Mouse (Mus musculus) NIH3T3 (cell line): ENCODE data around the gene Mapk3.
A peak's percentile ranks its signal among the peaks of the same experiment; 100 is the strongest.
"Not testable (repeated sequence)": the region's sequence is repeated elsewhere in the genome, so short reads cannot be mapped to it uniquely, and the experiment has no call there.

ENCODE experiments used
- DNase-seq: peaks from one replicate; pipeline ENCODE4 v3.0.0-alpha.2; 2012; ENCODE audit warnings: low read depth

Mapk3 gene

DNA sequence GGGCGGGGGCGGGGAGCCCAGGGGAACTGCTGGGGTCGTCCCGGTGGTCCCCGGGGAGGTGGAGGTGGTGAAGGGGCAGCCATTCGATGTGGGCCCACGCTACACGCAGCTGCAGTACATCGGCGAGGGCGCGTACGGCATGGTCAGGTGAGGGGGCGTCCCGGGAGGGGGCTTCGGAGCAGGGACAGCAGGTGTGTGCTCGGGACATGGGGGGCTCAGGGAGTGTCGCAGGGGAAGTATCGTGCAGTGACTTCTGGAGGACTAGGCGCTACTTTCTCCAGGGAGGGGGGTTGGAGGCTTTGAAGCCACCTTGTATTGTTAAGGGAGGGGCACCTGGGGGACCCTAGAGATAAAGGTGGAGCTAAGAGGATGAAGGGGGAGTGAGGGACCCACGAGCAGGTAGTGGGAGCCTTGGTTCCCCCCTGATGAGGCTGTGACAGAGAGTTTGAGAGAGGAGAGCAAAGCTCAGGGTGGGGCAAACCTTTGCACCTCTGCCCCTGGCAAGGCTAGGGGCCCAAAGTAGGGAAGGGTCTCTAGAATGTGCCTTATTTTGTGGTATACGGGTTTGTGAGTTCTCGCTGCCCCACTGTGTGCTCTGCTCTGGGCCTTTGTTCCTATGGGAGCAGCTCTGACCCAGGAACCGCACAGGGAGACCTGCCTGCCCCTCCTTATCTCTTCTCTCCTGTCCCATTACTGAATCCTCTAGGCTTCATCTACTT lies 430 bp downstream of the Mapk3 start:
- DNase-seq = no peak

DNA sequence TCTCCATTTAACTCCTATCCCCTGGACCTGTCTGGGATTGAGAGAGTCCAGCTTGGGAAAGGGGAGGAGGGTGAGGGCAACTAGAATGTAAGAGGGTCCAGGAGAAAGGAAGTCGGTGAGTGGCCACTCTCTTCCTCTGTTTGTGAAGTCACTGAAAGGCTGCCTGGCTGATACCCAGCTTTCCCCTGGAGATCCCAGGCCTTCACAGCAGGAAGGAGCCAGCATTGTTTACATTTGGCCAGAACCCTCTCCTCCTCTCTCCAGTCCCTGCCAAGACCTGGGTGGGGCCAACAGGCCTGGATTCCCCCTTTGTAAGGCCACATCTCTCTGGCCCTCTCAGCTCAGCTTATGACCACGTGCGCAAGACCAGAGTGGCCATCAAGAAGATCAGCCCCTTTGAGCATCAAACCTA lies 996 bp downstream of the Mapk3 start:
- DNase-seq = peak; percentile 87

DNA sequence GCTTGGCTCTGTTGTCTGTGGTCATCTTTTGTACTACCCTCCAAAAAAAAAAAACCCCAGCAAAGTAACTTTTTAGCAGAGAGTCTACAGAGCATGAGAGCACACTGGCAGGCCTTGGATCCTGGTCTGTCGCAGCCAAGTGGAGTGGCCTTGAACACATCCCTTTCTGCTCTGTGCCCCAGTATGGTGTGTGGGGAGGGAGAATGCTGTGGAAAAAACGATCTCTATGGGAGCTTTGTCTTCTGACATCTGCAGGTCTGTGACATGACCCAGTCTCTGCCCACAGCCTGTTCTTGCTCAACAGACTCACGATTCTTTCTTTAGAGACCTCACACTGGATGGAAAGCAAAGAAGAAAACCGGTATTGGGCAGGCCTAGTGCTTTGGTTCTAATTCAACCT lies 1.6 kb downstream of the Mapk3 start:
- DNase-seq = no peak

DNA sequence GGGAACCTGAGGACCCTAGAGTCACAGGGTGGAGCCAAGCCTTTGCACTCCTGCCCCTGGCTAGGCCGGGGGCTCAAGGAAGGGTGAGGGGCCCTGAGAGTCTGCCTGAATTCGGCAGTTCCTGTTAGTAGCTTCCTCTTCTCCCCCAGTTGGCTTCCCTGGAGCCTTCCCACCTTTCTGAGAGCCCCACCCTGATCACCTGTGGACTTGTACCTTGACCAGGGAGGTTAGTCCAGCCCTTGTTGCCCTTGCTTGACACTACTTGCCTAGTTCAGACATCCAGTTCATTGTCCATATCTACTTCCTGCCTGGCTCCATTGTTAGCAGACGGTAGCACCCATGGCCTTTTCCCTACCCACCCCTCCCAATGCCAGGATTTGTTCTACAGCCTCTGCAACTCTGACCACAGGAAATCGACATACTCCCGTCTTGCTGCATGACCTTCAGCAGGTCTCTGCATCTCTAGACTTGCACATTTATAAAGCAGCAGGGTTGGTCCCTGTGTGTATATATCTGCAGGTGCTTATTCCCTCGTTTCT lies 2.2 kb downstream of the Mapk3 start:
- DNase-seq = no peak

DNA sequence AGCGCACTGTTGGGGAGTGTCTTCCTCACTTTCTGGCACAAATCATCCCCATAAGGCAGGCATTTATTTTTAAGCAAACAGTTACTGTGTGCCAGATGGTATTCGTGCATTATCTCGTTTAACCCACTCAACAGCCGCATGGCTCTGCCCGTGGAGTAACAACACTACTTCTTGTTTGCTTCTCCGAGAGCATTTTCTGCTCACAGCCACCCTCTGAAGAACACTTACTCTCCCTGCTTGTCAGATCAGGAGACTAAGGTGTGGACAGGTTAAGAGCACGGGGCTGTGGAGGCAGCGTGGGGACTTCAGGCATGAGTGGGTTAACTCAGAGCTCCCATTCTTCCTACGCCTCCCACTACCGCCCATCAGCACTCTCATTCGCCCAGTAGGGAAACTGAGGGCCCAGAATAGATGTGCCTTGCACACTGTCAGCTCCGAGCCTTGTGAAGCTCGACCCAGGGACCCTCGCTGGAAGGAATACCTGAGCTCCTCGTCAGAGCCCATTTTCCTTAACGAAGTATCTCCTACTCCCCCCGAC lies 3.1 kb downstream of the Mapk3 start:
- DNase-seq = no peak

DNA sequence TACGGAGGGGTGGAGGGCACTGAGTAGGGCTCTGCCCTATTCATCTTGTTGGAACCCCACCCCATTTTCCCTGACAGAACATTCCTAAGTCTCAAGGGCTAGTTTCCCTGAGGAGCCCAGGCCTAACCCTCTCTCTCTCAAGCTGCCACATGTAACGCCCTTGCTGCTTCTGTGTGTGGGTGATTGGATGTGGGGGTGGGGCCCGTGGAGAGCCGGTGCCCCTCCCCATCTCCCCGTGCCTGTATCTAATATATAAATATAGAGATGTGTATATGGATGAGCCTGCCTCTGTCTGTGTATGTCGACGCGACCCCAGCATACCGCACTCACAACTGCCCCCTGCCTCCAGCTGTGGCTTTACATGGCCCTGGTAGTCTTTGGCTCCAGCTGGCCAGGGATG lies 6.1 kb downstream of the Mapk3 start:
- no peak for DNase-seq

DNA sequence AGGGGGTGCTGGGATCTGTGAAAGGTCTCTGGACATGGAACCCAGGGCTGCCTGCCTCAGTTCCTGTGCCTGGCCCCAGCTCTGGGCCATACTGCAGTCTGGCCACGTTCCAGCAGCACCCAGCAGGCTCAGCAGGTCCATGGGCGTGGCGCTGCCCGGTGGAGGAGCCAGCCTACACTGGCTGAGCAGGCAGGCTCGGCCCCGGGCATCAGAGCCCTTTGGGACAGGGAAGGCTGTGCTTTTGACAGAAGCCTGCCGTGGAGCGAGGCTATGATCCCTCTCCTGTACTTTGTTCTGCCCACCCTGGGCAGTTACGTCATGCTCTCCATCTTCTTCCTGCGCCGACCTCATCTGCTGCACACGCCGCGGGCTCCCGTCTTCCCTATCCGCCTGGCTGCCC lies 6.8 kb downstream of the Mapk3 start, which contains the start of gene Gdpd3:
TSS of gene Gdpd3 (plus strand) at position 134 of the 400 bp plus-strand sequence.
- DNase-seq = no peak

DNA sequence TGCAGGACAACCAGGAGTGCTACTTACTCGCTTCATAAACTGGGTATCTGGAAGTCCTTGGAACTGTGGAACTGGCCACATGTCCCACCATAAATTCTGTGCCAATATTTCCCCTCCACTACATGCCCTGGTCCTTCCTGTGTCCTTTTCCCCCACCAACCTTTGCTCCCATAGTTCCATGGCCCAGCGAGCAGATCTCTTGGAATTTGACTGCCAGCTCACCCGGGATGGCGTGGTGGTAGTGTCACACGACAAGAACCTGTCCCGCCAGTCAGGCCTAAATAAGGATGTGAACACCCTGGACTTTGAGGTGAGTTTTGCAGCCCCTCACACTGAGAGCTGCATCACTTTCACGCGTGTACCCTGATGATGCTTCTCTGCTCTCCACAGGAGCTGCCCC lies 7.6 kb downstream of the Mapk3 start:
- DNase-seq = no peak

DNA sequence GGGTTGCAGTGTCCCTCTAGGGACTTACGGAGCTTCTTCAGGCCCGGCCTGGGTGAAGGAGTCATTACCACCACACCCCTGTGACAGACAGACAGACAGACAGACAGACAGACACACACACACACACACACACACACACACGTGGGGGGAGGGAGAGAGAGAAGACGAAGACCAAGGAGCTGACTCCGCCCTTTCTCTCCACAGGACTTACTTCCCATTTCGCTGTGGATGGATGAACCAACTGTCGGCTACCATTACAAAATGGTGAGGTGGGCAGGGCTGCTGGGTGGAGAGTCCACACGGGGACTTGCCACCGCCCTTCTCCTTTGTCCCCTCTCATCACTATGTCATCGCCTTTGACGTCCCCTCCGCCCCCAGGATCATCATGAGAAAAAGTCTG lies 11.4 kb downstream of the Mapk3 start:
- no peak for DNase-seq

DNA sequence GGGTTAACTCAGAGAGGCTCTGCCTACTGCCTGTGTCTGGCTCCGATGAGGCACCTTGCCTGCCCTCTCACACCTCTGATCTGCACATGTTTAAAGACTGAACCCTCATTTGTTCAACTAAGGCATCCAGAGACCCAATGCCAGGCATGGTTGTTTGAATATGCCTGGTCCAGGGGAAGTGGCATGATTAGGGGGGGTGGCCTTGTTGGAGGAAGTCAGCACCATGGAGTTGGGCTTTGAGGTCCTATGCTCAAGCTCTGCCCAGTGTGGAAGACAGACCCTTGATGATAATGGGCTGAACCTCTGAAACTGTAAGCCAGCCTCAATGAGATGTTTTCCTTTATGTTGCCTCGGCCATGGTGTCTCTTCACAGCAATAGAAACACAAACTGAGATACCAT lies 13.9 kb downstream of the Mapk3 start:
- no peak for DNase-seq

DNA sequence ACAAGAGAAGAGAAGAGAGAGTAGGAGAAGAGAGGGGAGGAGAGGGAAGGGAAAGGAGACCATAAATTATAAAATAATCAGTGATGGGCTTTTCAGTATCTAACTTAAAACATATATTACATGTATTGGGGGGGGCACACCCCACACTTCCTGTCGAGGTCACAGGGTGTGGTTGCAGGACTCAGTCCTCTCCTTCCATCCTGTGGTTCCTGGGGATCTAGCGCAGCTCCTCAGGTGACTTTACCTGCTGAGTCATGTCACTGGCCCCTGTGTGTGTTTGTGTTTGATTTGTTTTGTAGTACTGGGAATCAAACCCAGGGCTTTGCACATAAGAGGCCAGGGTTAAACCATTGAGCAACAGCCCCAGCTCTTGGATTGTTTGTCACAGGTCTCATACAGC lies 15.1 kb downstream of the Mapk3 start:
- no peak for DNase-seq

DNA sequence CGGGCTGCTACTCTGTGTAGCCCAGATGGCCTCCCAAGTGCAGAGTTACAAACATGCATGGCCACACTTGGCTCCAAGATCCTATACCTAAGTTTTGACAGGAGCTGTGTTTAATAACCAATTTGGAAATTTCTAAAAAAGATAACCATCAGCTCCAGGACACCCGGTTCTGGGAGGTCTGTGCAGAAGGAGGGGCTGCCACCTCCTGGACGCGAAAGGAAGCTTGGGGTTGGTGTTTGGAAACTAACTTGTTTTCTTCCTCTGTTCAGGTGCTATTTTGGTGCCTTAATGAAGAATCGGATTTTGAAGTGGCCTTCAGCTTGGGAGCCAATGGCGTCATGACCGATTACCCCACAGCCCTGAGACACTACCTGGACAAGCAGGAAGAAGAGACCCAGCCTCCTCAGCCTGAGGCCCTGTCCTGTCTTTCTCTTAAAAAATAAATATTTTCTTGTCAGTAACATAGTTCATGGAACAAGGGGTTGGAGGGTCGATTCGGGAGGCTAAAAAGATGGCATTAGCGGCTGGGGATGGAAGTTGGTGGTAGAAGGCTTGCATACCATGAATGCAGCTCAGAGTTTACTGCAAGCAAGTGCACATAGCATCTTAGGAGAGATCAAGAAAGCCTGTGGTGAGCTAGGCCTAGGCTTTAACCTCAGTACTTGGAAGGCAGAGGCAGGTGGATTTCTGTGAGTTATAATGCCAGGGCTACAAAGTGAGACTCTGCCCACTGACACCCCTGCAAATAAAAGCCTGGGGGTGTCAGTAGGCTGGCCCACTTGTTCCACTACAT lies 16.0 kb downstream of the Mapk3 start:
- DNase-seq = no peak

DNA sequence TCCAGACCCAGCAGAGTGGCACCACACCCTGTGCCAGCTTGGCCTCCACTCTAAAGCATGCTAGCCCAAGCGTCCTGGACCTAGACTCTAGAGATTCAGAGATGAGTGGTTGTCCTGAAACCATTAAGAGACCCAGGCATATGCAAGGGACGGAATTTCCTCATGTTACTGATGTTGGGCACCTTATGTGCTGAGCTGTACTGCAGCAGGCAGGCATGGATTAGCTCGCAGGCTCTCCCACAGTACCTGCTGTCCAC lies 16.5 kb downstream of the Mapk3 start:
- DNase-seq = no peak

DNA sequence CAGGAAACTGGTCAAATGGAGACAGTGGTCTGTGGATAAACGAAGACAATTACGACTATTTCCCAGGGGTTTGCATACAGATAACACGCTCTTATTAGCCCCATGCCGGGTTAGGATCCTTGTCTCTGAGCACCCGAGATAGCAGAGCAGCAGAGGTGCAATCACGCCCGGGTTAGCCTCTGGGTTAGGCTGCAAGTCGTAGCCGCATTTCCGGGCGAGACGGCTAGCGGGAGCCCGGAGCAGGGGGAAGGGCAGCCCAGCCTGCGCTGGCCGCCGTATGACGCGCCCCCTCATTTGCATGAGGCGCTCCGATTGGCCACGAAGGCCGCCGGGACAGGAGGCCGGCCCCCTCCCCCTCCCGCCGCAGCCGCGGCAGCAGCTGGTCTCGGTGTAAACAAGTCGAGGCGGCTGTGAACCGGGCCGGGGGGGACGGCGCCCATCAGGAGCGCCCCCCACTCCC lies 17.2 kb downstream of the Mapk3 start, which contains the start of gene Ypel3:
TSS of gene Ypel3 (plus strand) at position 358 of the 460 bp plus-strand sequence.
- peak; percentile 93 for DNase-seq

DNA sequence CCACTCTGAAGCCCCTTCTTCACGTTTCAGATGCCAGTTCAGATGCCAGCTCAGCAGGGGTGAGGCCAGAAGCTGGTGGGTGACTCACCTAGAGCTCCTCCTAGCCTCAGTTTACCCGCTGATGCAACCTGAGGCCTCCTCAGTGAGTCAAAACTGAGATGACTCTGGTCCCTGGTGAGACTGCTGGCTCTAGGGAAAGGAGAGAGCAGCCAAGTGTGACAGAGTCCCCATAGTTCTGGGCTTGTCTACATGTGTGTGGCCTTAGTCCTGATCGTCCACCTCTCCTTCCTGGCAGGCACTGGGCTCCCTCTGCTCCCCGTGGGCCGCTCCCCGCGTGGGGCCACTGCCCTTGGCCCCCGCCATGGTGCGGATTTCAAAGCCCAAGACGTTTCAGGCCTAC lies 18.1 kb downstream of the Mapk3 start:
- DNase-seq = peak; percentile 30

DNA sequence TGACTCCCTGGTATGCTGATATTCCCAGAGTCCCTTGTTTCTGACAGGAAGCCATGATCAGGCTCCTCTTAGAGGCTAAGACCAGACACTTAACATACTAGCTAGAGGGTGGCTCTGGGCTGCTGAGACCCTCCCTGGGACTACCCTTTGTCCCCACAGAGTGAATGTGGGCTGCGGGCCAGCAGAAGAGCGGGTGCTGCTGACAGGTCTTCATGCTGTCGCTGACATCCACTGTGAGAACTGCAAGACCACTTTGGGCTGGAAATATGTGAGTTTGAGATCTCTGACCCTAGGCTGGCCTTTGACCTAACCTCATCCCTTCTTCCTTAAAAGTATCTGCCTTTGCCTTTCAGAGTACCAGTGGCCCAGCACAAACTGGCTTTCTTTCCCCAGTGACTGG lies 18.7 kb downstream of the Mapk3 start:
- DNase-seq = no peak

DNA sequence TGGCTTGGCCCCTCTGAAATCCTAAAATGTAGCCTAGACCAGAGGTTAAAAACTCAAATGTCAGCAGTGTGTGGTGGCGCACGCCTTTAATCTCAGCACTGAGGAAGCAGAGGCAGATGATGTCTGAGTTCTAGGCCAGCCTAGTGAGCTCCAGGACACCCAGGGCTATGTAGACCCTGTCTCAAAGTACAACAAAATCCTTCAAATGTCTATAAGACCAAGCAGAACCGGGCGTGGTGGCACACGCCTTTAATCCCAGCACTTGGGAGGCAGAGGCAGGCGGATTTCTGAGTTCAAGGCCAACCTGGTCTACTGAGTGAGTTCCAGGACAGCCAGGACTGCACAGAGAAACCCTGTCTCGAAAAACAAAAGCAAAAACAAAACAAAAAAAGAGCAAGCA lies 19.7 kb downstream of the Mapk3 start:
- DNase-seq = not testable (repeated sequence)

DNA sequence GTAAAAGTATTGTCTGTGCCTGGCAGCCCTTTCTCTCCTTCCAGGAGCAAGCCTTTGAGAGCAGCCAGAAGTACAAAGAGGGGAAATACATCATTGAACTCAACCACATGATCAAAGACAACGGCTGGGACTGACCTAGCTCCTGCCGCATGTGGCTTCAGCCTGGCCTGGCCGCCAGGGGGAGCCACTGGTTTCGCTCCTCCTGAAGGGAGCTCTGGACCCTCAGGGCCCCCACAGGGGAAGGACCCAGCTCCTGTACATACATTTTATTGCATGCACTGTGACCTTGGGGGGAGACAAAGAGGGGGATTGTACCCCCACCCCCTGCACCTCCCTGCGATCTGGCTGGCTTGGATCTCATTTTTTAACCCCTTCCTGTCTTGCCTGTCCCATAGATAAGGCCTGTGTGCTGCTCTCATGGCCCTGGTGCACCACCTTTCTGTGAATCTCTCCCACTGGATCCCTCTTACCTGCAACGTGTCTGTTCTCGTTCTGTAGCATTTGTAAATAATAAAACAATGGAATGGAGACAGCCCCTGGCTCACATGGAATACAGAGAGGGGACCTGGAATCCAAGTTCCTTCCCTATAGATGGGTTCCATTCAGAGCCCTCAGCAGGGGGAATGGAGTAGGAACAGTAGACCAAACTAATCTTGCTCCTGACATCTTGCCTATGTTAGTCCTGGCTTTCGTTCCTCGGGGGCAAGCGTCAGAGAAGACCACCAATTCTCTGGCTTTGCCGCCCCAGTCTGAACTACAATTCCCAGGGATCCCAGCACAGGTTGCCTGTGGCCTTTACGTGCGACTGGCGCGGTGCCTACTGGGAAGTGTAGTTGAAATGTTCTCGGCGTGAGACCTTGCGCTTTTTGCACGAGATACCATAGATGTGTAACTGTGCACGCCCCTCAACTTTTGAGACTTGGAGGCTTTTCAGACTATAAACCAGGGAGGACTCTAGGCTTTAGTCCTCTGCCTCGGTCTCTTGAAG lies 20.9 kb downstream of the Mapk3 start:
- peak; percentile 82 for DNase-seq

DNA sequence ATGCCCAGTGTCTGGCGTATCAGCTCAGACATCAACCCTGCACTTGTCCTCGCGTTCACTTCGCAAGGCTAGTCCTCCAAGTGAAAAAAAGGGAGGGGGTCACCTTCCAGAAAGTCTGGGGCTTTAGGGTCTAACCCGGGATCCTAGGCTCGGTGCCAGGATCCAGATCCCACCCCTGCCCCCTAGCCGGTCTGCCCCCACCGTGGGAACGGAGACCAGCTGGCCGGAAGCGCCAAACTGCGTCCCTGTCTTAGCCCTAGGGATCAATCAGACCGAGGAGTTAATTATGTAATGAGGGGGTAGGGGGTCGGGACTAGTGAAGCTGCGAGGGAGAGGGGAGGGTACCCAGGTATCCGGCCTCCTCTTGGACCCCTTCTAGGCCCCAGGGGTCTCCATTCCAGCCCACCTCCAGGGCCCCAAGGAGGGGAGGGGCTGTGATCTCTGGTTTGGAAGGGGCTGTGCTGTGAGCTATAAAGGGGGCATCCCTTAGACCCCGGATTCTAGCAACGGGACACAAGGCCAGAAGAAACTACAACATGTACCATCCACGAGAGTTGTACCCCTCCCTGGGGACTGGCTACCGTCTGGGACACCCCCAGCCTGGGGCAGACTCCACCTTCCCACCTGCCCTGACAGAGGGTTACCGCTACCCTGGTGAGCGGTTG lies 21.7 kb downstream of the Mapk3 start, which contains the start of gene Tbx6:
TSS of gene Tbx6 (plus strand) at position 513 of the 665 bp plus-strand sequence.
- DNase-seq = no peak

DNA sequence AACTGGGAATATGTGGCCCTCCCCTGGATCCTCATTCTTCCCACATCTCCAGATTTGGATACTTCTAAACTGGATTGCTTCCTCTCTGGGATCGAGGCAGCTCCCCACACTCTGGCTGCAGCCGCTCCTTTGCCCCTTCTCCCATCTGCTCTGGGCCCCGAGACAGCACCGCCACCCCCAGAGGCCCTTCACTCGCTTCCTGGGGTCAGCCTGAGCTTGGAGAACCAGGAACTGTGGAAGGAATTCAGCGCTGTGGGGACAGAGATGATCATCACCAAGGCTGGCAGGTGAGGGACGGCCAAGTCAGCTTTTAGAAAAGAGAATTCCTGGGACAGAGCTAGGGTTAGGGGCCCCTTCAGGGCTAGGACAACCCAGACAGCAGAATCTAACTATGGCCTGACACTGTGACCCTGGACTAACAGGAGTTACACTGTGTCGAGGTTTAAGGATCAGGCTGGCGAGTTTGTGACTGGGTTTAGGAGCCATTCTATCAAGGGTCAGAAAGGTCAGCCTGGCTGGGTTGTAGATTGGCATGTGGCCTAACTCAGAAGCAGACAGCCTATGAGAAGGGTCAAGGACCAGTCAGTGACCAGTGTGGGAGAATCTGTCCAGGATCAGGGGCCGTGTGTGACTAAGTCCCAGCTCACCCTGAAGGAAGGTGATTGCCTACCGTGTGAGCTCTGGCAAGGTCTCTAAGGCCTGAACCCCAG lies 22.4 kb downstream of the Mapk3 start:
- DNase-seq = no peak

DNA sequence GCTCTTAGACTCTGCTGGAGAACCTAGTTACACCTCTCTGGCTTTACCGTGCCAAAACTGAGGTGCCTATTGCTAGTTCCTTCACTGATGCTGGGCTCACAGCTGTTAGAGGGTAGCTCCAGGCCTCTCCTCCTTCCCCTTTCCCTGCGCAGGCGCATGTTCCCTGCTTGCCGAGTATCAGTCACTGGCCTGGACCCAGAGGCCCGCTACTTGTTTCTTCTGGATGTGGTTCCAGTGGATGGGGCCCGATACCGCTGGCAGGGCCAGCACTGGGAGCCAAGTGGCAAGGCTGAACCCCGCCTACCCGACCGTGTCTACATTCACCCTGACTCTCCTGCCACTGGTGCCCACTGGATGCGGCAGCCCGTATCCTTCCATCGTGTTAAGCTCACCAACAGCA lies 23.3 kb downstream of the Mapk3 start:
- no peak for DNase-seq
